Mouse (Mus musculus): Measurements from ENCODE around the gene Smok3c. TPM values are rescaled to one million over a fixed set of nuclear protein-coding genes. Genes with fewer than 3 reads are reported as not detected.
"Not testable (repeated sequence)": the region's sequence is repeated elsewhere in the genome, so short reads cannot be mapped to it uniquely, and the experiment has no call there.

The Smok3c gene
- polyA plus RNA-seq, 1 experiment from 2014 or later: not detected

DNA sequence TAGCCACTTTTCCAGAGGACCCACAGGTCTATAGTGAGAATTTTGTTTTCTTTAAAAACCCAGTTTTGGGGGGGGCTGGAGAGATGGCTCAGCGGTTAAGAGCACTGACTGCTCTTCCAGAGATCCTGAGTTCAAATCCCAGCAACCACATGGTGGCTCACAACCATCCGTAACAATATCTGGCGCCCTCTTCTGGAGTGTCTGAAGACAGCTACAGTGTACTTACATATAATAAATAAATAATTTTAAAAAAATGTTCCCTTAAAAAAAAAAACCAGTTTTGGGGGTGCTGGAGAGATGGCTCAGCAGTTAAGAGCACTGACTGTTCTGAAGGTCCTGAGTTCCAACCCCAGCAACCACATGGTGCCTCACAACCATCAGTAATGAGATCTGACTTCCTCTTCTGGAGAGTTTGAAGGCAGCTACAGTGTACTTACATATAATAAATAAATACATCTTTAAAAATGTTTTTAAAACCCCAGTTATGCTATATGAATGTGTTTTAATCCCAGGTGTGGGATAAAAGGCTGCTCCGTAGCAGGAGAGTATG is 56.9 kb downstream of the Smok3c start:
- H3K4me2 ChIP-seq (replicated peaks); H3K9me3 ChIP-seq; H3K9ac ChIP-seq (replicated peaks); H3K4me1 ChIP-seq; ATAC-seq (replicated peaks); H3K4me3 ChIP-seq; H3K27ac ChIP-seq (replicated peaks); H3K27me3 ChIP-seq: not testable (repeated sequence)
- 58% methylated on average over 4 of the region's 4 CpGs for WGBS
- H3K36me3 ChIP-seq: peaks cover 17% of the 10 kb centered on the region

Other genes with a start within 250 kb of the Smok3c start
- 0.42 and 0.45 TPM in 2 replicates for gene Pilra, start 216.9 kb upstream of the Smok3c start, polyA plus RNA-seq (2015; fragmentation: Nextera tagmentation; extraction: Ambion mirVana)
- gene Pilrb1, start 195.1 kb upstream of the Smok3c start, polyA plus RNA-seq (2015; fragmentation: Nextera tagmentation; extraction: Ambion mirVana): not detected in 2 replicates
- gene Pilrb2, start 181.4 kb upstream of the Smok3c start, polyA plus RNA-seq (2015; fragmentation: Nextera tagmentation; extraction: Ambion mirVana): not detected in 2 replicates
- gene Cyp3a13, start 131.6 kb upstream of the Smok3c start, polyA plus RNA-seq (2015; fragmentation: Nextera tagmentation; extraction: Ambion mirVana): not detected in 2 replicates
- gene Gjc3, start 90.1 kb upstream of the Smok3c start, polyA plus RNA-seq (2015; fragmentation: Nextera tagmentation; extraction: Ambion mirVana): 0.11 TPM in 2 replicates
- gene Azgp1, start 71.7 kb upstream of the Smok3c start, polyA plus RNA-seq (2015; fragmentation: Nextera tagmentation; extraction: Ambion mirVana): not detected in 2 replicates
- not detected in 2 replicates for gene Smok3a, start 31.9 kb upstream of the Smok3c start, polyA plus RNA-seq (2015; fragmentation: Nextera tagmentation; extraction: Ambion mirVana)
- not detected in 2 replicates for gene Smok3b, start 31.8 kb upstream of the Smok3c start, polyA plus RNA-seq (2015; fragmentation: Nextera tagmentation; extraction: Ambion mirVana)
- gene Zkscan1, start 31.9 kb downstream of the Smok3c start, polyA plus RNA-seq (2015; fragmentation: Nextera tagmentation; extraction: Ambion mirVana): 27.8 and 28.0 TPM in 2 replicates
- gene Zscan21, start 63.7 kb downstream of the Smok3c start, polyA plus RNA-seq (2015; fragmentation: Nextera tagmentation; extraction: Ambion mirVana): 113 and 118 TPM in 2 replicates
- 42.5 and 47.1 TPM in 2 replicates for gene Zfp113, start 102.5 kb downstream of the Smok3c start, polyA plus RNA-seq (2015; fragmentation: Nextera tagmentation; extraction: Ambion mirVana)
- gene Cops6, start 107.9 kb downstream of the Smok3c start, polyA plus RNA-seq (2015; fragmentation: Nextera tagmentation; extraction: Ambion mirVana): 289 and 293 TPM in 2 replicates
- gene Ap4m1, start 118.8 kb downstream of the Smok3c start, polyA plus RNA-seq (2015; fragmentation: Nextera tagmentation; extraction: Ambion mirVana): 29.5 and 29.6 TPM in 2 replicates
- gene Mcm7, start 119.2 kb downstream of the Smok3c start, polyA plus RNA-seq (2015; fragmentation: Nextera tagmentation; extraction: Ambion mirVana): 188 and 191 TPM in 2 replicates
- 90.9 and 96.2 TPM in 2 replicates for gene Taf6, start 134.3 kb downstream of the Smok3c start, polyA plus RNA-seq (2015; fragmentation: Nextera tagmentation; extraction: Ambion mirVana)
- 34.7 and 36.8 TPM in 2 replicates for gene Cnpy4, start 134.3 kb downstream of the Smok3c start, polyA plus RNA-seq (2015; fragmentation: Nextera tagmentation; extraction: Ambion mirVana)
- gene Mblac1, start 141.1 kb downstream of the Smok3c start, polyA plus RNA-seq (2015; fragmentation: Nextera tagmentation; extraction: Ambion mirVana): 12.9 and 14.0 TPM in 2 replicates
- gene Nxpe5, start 172.7 kb downstream of the Smok3c start, polyA plus RNA-seq (2015; fragmentation: Nextera tagmentation; extraction: Ambion mirVana): not detected in 2 replicates
- gene Lamtor4, start 202.3 kb downstream of the Smok3c start, polyA plus RNA-seq (2015; fragmentation: Nextera tagmentation; extraction: Ambion mirVana): 75.3 and 84.8 TPM in 2 replicates
- gene BC037034, start 210.8 kb downstream of the Smok3c start, polyA plus RNA-seq (2015; fragmentation: Nextera tagmentation; extraction: Ambion mirVana): 12.9 and 14.0 TPM in 2 replicates
- 1.6 and 2.1 TPM in 2 replicates for gene Gal3st4, start 219.6 kb downstream of the Smok3c start, polyA plus RNA-seq (2015; fragmentation: Nextera tagmentation; extraction: Ambion mirVana)
- 0.04 and 0.09 TPM in 2 replicates for gene Gm43720, start 226.8 kb downstream of the Smok3c start, polyA plus RNA-seq (2015; fragmentation: Nextera tagmentation; extraction: Ambion mirVana)
- gene Gpc2, start 226.8 kb downstream of the Smok3c start, polyA plus RNA-seq (2015; fragmentation: Nextera tagmentation; extraction: Ambion mirVana): 177 and 189 TPM in 2 replicates
- 4.4 and 4.6 TPM in 2 replicates for gene Stag3, start 227.0 kb downstream of the Smok3c start, polyA plus RNA-seq (2015; fragmentation: Nextera tagmentation; extraction: Ambion mirVana)

All from forebrain, embryonic 15.5 days (tissue).